Mouse (Mus musculus) monocyte, adult 2 months (primary cell): ENCODE measurements at regions not wholly inside any gene's neighbourhood (a gene's known extent, or its start where the extent isn't known, plus 50 kb on each side); places are given as distances from the start of the nearest gene placed in this dataset.

Experiments used
- DNase-seq, 2 experiments: peaks; one replicate each; pipeline ENCODE4 v3.0.0; 2022; ENCODE audit warnings: low spot score in 2 of 2, low read depth in 1 of 2

GRCm38 (mm10) chr2:30743976-30744620 lies 59.4 kb downstream of the 1700001O22Rik start:
- DNase-seq: no peak

GRCm38 (mm10) chr2:30743265-30743846 lies 60.1 kb downstream of the 1700001O22Rik start:
- no peak for DNase-seq

DNA sequence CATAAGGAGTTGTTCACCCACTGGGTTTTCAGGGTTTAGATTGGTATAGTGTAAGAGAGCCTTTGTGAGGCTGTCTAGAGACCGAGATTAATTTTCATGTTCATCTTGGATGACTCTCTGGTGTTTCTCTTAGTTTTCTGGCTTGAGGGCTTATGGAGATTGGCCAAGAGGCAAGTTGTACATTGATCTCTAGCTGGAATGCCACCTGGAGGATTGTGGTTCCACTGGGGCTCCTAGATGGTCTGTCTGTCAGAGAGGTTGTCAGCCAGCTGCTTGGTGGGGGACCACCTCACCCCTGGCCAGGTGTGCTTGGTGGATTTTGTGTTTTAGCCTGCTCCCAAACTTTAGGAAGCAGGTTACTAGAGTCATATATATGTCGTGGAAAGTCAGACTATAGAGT lies 62.0 kb downstream of the 1700001O22Rik start:
- no peak for DNase-seq

DNA sequence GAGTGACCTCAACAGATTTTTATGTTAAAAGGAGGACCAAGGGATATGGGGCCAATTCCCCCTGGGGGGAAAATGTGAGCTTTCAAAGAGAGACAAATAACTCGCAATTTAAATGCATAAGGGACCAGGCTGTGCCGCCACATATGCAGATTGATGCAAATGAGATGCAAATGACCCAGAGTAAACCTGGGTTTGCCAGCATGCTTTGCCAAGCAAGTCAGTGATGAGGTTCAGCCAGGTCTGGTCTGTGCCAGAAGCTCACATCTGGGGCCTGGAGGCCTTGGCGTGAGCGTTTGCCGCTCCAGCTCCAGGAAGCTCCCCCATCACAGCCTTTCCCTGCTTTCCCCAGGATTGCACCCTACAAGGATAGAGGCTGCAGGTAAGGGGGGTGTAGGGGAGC lies 65.7 kb downstream of the 1700001O22Rik start:
- no peak for DNase-seq

DNA sequence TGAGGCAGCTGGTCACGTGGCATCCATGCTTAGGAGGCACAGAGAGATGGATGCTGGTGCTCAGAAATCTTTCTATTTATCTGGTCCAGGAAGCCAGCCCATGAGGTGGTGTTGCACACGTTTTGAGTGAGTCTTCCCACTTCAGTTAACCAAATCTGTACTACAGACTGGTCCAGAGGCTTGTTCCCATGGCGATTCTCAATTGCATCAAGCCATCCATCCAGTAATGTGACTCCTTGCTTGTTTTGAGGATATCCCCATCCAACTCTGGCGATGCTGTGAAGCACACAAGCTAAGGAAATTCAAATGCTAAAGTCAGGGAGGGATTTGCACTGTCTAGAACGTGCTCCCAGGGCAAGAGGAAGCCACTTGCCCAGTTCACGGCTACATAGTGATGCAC lies 66.8 kb downstream of the 1700001O22Rik start:
- DNase-seq: no peak

- no peak for DNase-seq
Observed at GRCm38 (mm10) chr2:30736236-30736635, 67.2 kb downstream of the 1700001O22Rik start.

- DNase-seq: no peak
Observed at GRCm38 (mm10) chr2:30733853-30734252, 69.6 kb downstream of the 1700001O22Rik start.

GRCm38 (mm10) chr2:30731832-30732231 lies 71.6 kb downstream of the 1700001O22Rik start:
- no peak for DNase-seq

DNA sequence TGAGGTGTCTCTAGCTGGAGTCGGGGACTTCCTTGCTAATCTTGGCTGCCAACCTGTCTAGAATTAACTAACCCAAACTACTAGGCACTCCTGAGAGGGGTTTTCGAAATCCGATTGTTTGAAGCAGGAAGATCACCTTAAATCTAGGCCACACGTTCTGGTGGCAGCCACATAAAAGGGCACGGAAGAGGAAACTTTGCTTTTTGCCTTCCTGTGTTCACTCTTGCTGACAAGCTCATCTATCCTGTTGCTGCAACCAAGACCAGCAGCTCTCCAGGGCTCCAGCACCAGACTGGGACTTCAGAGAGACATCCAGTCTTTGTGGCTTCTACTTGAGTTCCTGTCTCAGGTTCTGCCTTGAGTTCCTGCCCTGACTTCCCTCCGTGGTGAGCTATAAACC lies 75.5 kb downstream of the 1700001O22Rik start:
- DNase-seq: no peak

DNA sequence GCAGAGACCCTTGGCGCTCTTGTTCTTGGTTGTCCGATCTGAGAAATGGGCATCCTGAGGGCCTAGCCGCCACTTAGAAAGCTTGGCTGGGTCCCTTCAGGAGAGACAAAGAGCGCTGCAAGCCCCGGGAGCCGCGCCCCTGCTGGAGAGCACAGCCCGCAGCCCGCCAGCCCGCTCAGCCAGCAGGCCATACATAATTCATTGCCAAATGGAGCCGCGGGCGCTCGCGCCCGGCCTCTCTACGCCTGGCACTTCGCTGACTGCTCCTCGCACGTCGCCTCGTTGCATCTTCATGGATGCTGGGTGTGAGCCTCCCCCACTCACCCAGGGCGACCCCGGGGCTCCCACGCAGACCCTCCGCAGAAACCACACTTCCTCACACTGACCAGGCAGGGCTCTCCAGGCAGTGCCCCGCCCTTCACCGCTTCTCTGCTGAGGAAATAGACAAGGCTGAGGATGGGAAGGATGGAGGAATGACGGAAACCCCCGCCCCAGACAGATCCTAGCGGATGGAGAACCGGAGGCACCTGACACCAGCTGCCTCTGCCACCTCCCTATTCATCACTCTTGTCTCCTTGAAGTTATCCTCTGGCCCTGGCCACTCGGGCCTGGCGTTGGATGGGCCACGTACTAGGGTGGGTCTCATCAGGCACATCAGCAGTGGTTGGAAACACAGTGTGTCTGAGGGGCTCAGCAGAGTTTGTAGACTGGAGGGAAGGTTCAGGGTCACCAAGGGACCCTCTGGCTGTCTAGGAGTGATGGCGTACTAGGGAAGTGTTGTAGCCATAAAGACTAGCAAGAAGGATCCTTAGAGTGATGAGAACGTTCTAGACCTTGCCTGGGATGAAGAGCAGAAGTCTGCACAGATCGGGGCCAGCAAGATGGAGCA lies 77.6 kb downstream of the 1700001O22Rik start:
- no peak for DNase-seq

DNA sequence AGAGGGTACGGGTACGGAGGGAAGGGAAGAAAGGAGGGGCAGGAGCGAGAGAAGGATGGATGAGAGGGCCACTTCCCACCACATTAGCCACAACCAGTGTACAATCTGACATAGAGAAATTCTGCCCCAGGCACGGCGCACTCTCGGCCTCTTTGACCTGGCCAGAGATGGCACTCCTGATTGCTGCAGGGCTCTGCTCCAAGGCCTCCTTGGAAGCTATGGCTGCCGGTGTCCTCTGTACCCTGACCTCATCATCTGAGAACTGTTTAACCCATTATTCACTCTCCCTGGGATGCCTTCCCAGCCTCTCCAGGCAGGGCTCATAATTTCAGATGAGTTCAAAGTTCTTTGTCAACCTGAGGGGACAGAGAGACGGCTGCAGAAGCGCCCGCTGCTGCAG lies 78.3 kb downstream of the 1700001O22Rik start:
- DNase-seq: no peak

DNA sequence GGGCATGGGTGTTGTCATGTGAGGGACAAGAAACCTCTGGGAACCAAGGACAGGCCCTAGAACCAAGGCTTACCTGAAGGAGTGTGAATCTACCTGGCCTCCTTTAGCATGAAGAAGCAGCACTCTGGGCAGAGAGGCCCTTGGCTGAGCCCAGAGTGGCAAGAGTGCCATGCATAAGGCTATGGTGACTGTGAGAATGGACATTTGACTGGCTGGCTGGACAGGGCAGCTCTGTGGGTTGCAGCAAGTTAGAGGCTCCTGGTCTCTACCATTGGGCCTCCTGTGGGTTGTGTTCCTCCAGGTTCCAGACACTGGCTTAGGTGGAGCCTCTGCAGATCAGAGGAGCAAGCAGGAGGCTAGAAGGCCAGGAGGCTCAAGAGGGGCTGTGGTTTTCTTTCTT lies 78.9 kb downstream of the 1700001O22Rik start:
- no peak for DNase-seq

DNA sequence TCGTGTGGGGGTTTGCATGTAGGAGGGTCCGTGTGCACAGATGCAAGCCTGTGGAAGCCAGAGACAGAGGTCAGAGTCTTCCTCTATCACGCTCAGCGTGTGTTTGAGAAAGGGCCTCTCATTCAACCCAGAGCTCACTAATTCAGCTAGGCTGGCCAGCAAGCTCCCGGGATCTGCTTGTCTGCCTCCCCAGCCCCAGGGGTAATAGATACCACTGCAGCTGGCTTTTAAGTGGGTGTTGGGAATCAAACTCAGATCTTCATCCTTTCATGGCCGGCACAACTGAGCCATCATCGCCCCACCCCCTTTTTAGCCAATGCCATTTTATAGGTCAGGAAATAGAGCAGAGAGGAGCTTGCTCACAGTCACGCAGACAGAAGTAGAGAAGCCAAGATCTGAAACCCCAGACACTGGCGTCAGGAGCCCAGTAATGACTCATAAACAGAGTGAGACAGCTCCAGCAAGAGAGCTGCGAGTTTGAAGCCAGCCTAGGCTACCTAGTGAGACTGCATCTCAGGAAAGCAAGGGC lies 80.3 kb downstream of the 1700001O22Rik start:
- no peak for DNase-seq

GRCm38 (mm10) chr2:30722263-30723050 lies 81.0 kb downstream of the 1700001O22Rik start:
- no peak for DNase-seq

DNA sequence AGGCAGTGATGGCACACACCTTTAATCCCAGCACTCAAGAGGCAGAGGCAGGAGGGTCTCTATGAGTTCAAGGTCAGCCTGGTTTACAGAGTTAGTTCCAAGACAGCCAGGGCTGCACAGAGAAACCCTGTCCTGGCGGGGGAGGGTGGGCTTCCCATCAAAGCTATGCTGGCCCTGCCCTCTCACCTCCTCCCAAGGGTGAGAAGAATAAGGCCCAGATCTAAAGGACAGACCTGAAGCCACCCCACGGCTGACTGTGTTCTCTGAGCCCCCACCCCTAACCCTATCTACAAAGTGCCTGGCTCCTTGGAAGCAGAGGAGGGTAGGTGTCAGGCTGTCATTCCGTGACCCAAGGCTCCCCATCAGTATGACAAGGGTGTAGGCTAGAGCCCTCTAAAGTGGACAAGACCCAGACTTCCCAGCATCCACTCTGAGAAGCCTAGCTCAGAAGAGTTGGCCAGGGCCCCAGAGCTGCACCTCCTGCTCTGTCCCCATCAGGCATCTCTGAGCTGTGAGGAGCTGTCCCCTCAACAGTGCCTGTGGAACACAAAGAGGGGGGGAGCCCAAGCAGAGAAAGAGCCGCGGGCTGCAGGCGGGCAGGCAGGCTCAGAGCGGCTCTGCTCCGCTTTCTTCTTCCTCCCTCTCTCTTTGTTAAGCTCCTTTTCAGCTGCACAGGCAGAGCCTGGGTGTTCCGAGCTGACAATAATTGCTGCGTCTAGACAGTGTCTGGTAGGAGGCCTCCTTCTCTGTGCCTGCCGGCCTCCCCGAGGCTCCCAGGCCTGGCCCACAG lies 81.8 kb downstream of the 1700001O22Rik start:
- DNase-seq: no peak

GRCm38 (mm10) chr2:30721048-30721461 lies 82.4 kb downstream of the 1700001O22Rik start:
- no peak for DNase-seq

- DNase-seq: no peak
Observed at GRCm38 (mm10) chr2:30720291-30720690, 83.2 kb downstream of the 1700001O22Rik start.

GRCm38 (mm10) chr2:30719611-30720290 lies 83.7 kb downstream of the 1700001O22Rik start:
- no peak for DNase-seq

DNA sequence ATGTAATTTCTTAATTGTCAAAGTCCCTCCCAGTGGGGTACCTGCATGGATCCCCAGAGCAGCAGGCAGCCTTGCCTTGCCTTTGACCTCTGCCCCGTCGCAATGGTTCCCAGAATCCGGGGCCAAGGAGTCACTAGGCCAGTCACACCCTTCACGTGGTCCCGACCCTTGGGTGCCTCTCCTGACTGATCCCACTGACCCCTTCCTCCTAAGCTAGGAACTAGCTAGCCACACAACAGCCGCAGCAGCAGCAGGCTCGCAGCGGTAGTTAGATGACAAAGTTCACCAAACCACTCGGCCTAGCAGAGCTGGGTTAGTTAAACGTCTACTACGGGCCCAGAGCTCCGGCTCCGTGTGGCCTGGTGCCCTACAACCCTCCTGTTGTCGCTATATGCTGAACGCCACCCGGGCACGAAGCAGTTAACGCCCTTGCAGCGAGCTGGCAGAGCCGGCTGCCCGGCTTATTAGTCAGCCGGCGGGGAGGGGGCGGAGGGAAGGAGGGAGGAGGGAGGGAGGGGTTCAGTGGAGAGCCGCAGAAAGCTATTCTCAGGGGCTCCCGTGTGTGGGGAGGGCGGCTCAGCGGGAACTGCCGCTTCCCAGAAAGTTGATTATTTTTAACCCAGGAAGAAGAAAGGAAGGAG lies 84.6 kb downstream of the 1700001O22Rik start:
- DNase-seq: no peak
